Mouse (Mus musculus): ENCODE data around the gene Gsg1l. TPM values are rescaled to one million over a fixed set of nuclear protein-coding genes. Genes with fewer than 3 reads are reported as not detected.

Gsg1l gene
- polyA plus RNA-seq, 1 experiment from 2014 or later, result 0.72 TPM

- DNase-seq (ENCODE audit: low spot score) (no peak), ATAC-seq (replicated peaks; ENCODE audit: low FRiP score, low read depth) (no peak)
- no peaks in the 10 kb centered on the region for H3K36me3 ChIP-seq (ENCODE audit: insufficient read depth, low read length)
- H3K9ac ChIP-seq (ENCODE audit: low read depth, low read length), result no peak overlapping the region
- H3K27ac ChIP-seq, result no peak overlapping the region
- TF ChIP-seq CTCF (IDR thresholded peaks at IDR 0.05; ENCODE audit: low read depth), result no peak
- H3K27me3 ChIP-seq (ENCODE audit: insufficient read depth, low read length), result no peaks in the 10 kb centered on the region
- WGBS, result 34% methylated on average over 7 of the region's 7 CpGs
- H3K4me3 ChIP-seq (replicated peaks; ENCODE audit: low read depth, low read length), result no peak overlapping the region
- H3K4me1 ChIP-seq (replicated peaks; ENCODE audit: insufficient read depth, low read length), result no peaks in the 10 kb centered on the region
- H3K4me2 ChIP-seq (ENCODE audit: low read length), result no peak overlapping the region
- no peaks in the 10 kb centered on the region for H3K9me3 ChIP-seq (replicated peaks; ENCODE audit: low read length)
These were observed 110.0 kb downstream of the Gsg1l start for GRCm38 (mm10) chr7:125972174-125972672.

GRCm38 (mm10) chr7:125969076-125969475 lies 113.1 kb downstream of the Gsg1l start:
- DNase-seq (ENCODE audit: low spot score) (no peak), ATAC-seq (replicated peaks; ENCODE audit: low FRiP score, low read depth) (no peak)
- Histone ChIP-seq H3K27ac (no peak overlapping the region), H3K4me2 (ENCODE audit: low read length) (no peak overlapping the region), H3K9me3 (replicated peaks; ENCODE audit: low read length) (no peaks in the 10 kb centered on the region), H3K36me3 (ENCODE audit: insufficient read depth, low read length) (no peaks in the 10 kb centered on the region), H3K4me1 (replicated peaks; ENCODE audit: insufficient read depth, low read length) (no peaks in the 10 kb centered on the region), H3K9ac (ENCODE audit: low read depth, low read length) (no peak overlapping the region), H3K4me3 (replicated peaks; ENCODE audit: low read depth, low read length) (no peak overlapping the region), H3K27me3 (ENCODE audit: insufficient read depth, low read length) (no peaks in the 10 kb centered on the region)
- no peak for TF ChIP-seq CTCF (IDR thresholded peaks at IDR 0.05; ENCODE audit: low read depth)
- WGBS, result 63% methylated on average over 3 of the region's 3 CpGs

- Histone ChIP-seq H3K9ac (ENCODE audit: low read depth, low read length) (no peak overlapping the region), H3K4me3 (replicated peaks; ENCODE audit: low read depth, low read length) (no peak overlapping the region), H3K4me2 (ENCODE audit: low read length) (no peak overlapping the region), H3K4me1 (replicated peaks; ENCODE audit: insufficient read depth, low read length) (no peaks in the 10 kb centered on the region), H3K27ac (no peak overlapping the region), H3K36me3 (ENCODE audit: insufficient read depth, low read length) (no peaks in the 10 kb centered on the region), H3K9me3 (replicated peaks; ENCODE audit: low read length) (no peaks in the 10 kb centered on the region), H3K27me3 (ENCODE audit: insufficient read depth, low read length) (no peaks in the 10 kb centered on the region)
- 35% methylated on average over 16 of the region's 16 CpGs for WGBS
- no peak for ATAC-seq (replicated peaks; ENCODE audit: low FRiP score, low read depth)
- peak; percentile 46 for DNase-seq (ENCODE audit: low spot score)
- TF ChIP-seq CTCF (IDR thresholded peaks at IDR 0.05; ENCODE audit: low read depth), result no peak
These were observed 115.6 kb downstream of the Gsg1l start for GRCm38 (mm10) chr7:125966402-125967261.

GRCm38 (mm10) chr7:125964087-125964607 lies 118.1 kb downstream of the Gsg1l start:
- Histone ChIP-seq H3K36me3 (ENCODE audit: insufficient read depth, low read length) (no peaks in the 10 kb centered on the region), H3K27ac (no peak overlapping the region), H3K27me3 (ENCODE audit: insufficient read depth, low read length) (no peaks in the 10 kb centered on the region), H3K9me3 (replicated peaks; ENCODE audit: low read length) (no peaks in the 10 kb centered on the region), H3K4me1 (replicated peaks; ENCODE audit: insufficient read depth, low read length) (no peaks in the 10 kb centered on the region), H3K4me2 (ENCODE audit: low read length) (no peak overlapping the region), H3K4me3 (replicated peaks; ENCODE audit: low read depth, low read length) (no peak overlapping the region), H3K9ac (ENCODE audit: low read depth, low read length) (no peak overlapping the region)
- no peak for ATAC-seq (replicated peaks; ENCODE audit: low FRiP score, low read depth)
- TF ChIP-seq CTCF (IDR thresholded peaks at IDR 0.05; ENCODE audit: low read depth), result no peak
- 69% methylated on average over 8 of the region's 8 CpGs for WGBS
- DNase-seq (ENCODE audit: low spot score), result no peak

GRCm38 (mm10) chr7:125959294-125960048 lies 122.7 kb downstream of the Gsg1l start:
- DNase-seq (ENCODE audit: low spot score) (no peak), ATAC-seq (replicated peaks; ENCODE audit: low FRiP score, low read depth) (0 out of 2 replicates have a peak, but pooled peaks have one; percentile 14)
- Histone ChIP-seq H3K36me3 (ENCODE audit: insufficient read depth, low read length) (no peaks in the 10 kb centered on the region), H3K27me3 (ENCODE audit: insufficient read depth, low read length) (no peaks in the 10 kb centered on the region), H3K4me1 (replicated peaks; ENCODE audit: insufficient read depth, low read length) (no peaks in the 10 kb centered on the region), H3K27ac (no peak overlapping the region), H3K9ac (ENCODE audit: low read depth, low read length) (no peak overlapping the region), H3K9me3 (replicated peaks; ENCODE audit: low read length) (no peaks in the 10 kb centered on the region), H3K4me3 (replicated peaks; ENCODE audit: low read depth, low read length) (no peak overlapping the region), H3K4me2 (ENCODE audit: low read length) (no peak overlapping the region)
- WGBS, result 43% methylated on average over 17 of the region's 18 CpGs
- peak; percentile 23; the same call in 1 of the 2 replicates for TF ChIP-seq CTCF (IDR thresholded peaks at IDR 0.05; ENCODE audit: low read depth)

- no peak overlapping the region for H3K9ac ChIP-seq (ENCODE audit: low read depth, low read length)
- H3K27me3 ChIP-seq (ENCODE audit: insufficient read depth, low read length), result no peaks in the 10 kb centered on the region
- H3K36me3 ChIP-seq (ENCODE audit: insufficient read depth, low read length), result no peaks in the 10 kb centered on the region
- H3K27ac ChIP-seq, result no peak overlapping the region
- no peak overlapping the region for H3K4me2 ChIP-seq (ENCODE audit: low read length)
- ATAC-seq (replicated peaks; ENCODE audit: low FRiP score, low read depth) (peak; percentile 83), DNase-seq (ENCODE audit: low spot score) (peak; percentile 21)
- H3K9me3 ChIP-seq (replicated peaks; ENCODE audit: low read length), result no peaks in the 10 kb centered on the region
- 60% methylated on average over 5 of the region's 5 CpGs for WGBS
- no peak for TF ChIP-seq CTCF (IDR thresholded peaks at IDR 0.05; ENCODE audit: low read depth)
- H3K4me3 ChIP-seq (replicated peaks; ENCODE audit: low read depth, low read length), result no peak overlapping the region
- H3K4me1 ChIP-seq (replicated peaks; ENCODE audit: insufficient read depth, low read length), result no peaks in the 10 kb centered on the region
These were observed 123.4 kb downstream of the Gsg1l start for GRCm38 (mm10) chr7:125958856-125959255.
